Mouse (Mus musculus): ENCODE data around the gene Mrpl57.
"Not testable (repeated sequence)": the region's sequence is repeated elsewhere in the genome, so short reads cannot be mapped to it uniquely, and the experiment has no call there.

Gene Mrpl57

GRCm38 (mm10) chr14:57808558-57808957 lies 17.5 kb upstream of the Mrpl57 start:
- no peaks in the 10 kb centered on the region for H3K27me3 ChIP-seq (ENCODE audit: insufficient read depth, low read length)
- H3K9me3 ChIP-seq (ENCODE audit: low read length): no peaks in the 10 kb centered on the region
- H3K4me3 ChIP-seq (replicated peaks; ENCODE audit: low read length): no peak overlapping the region
- peaks cover 51% of the 10 kb centered on the region for H3K4me1 ChIP-seq (replicated peaks; ENCODE audit: low read depth, low read length)
- peaks cover 100% of the 10 kb centered on the region for H3K36me3 ChIP-seq (ENCODE audit: insufficient read depth, low read length)
- TF ChIP-seq CTCF (conservative IDR thresholded peaks at IDR 0.05; ENCODE audit: low read length) (peak; percentile 69), NANOG (IDR thresholded peaks at IDR 0.05; ENCODE audit: borderline replicate concordance, low read length) (no peak)

GRCm38 (mm10) chr14:57810886-57811285 lies 15.1 kb upstream of the Mrpl57 start:
- no peaks in the 10 kb centered on the region for H3K27me3 ChIP-seq (ENCODE audit: insufficient read depth, low read length)
- H3K36me3 ChIP-seq (ENCODE audit: insufficient read depth, low read length): peaks cover 100% of the 10 kb centered on the region
- TF ChIP-seq CTCF (conservative IDR thresholded peaks at IDR 0.05; ENCODE audit: low read length) (no peak), POU5F1 (IDR thresholded peaks at IDR 0.05; ENCODE audit: borderline replicate concordance, low read length) (no peak), NANOG (IDR thresholded peaks at IDR 0.05; ENCODE audit: borderline replicate concordance, low read length) (no peak)
- H3K9me3 ChIP-seq (ENCODE audit: low read length): no peaks in the 10 kb centered on the region
- no peak overlapping the region for H3K4me3 ChIP-seq (replicated peaks; ENCODE audit: low read length)
- peaks cover 60% of the 10 kb centered on the region for H3K4me1 ChIP-seq (replicated peaks; ENCODE audit: low read depth, low read length)

GRCm38 (mm10) chr14:57811844-57812243 lies 14.2 kb upstream of the Mrpl57 start:
- TF ChIP-seq NANOG (IDR thresholded peaks at IDR 0.05; ENCODE audit: borderline replicate concordance, low read length) (no peak), POU5F1 (IDR thresholded peaks at IDR 0.05; ENCODE audit: borderline replicate concordance, low read length) (no peak), CTCF (conservative IDR thresholded peaks at IDR 0.05; ENCODE audit: low read length) (no peak)
- H3K4me3 ChIP-seq (replicated peaks; ENCODE audit: low read length): no peak overlapping the region
- H3K36me3 ChIP-seq (ENCODE audit: insufficient read depth, low read length): peaks cover 99% of the 10 kb centered on the region
- H3K27me3 ChIP-seq (ENCODE audit: insufficient read depth, low read length): no peaks in the 10 kb centered on the region
- H3K9me3 ChIP-seq (ENCODE audit: low read length): no peaks in the 10 kb centered on the region
- H3K4me1 ChIP-seq (replicated peaks; ENCODE audit: low read depth, low read length): peaks cover 70% of the 10 kb centered on the region

- H3K4me3 ChIP-seq (replicated peaks; ENCODE audit: low read length): no peak overlapping the region
- H3K36me3 ChIP-seq (ENCODE audit: insufficient read depth, low read length): peaks cover 81% of the 10 kb centered on the region
- no peaks in the 10 kb centered on the region for H3K27me3 ChIP-seq (ENCODE audit: insufficient read depth, low read length)
- H3K4me1 ChIP-seq (replicated peaks; ENCODE audit: low read depth, low read length): peaks cover 74% of the 10 kb centered on the region
- TF ChIP-seq CTCF (conservative IDR thresholded peaks at IDR 0.05; ENCODE audit: low read length): no peak
- no peak for TF ChIP-seq NANOG (IDR thresholded peaks at IDR 0.05; ENCODE audit: borderline replicate concordance, low read length)
- TF ChIP-seq POU5F1 (IDR thresholded peaks at IDR 0.05; ENCODE audit: borderline replicate concordance, low read length): no peak
- no peaks in the 10 kb centered on the region for H3K9me3 ChIP-seq (ENCODE audit: low read length)
Measured at GRCm38 (mm10) chr14:57820839-57821238, 5.2 kb upstream of the Mrpl57 start.

GRCm38 (mm10) chr14:57827284-57827683 lies 1.2 kb downstream of the Mrpl57 start:
- TF ChIP-seq NANOG (IDR thresholded peaks at IDR 0.05; ENCODE audit: borderline replicate concordance, low read length) (no peak), POU5F1 (IDR thresholded peaks at IDR 0.05; ENCODE audit: borderline replicate concordance, low read length) (no peak), CTCF (conservative IDR thresholded peaks at IDR 0.05; ENCODE audit: low read length) (no peak)
- no peaks in the 10 kb centered on the region for H3K9me3 ChIP-seq (ENCODE audit: low read length)
- peaks cover 58% of the 10 kb centered on the region for H3K36me3 ChIP-seq (ENCODE audit: insufficient read depth, low read length)
- H3K4me3 ChIP-seq (replicated peaks; ENCODE audit: low read length): peak overlapping the region; percentile 93
- peaks cover 44% of the 10 kb centered on the region for H3K4me1 ChIP-seq (replicated peaks; ENCODE audit: low read depth, low read length)
- H3K27me3 ChIP-seq (ENCODE audit: insufficient read depth, low read length): no peaks in the 10 kb centered on the region

- Histone ChIP-seq H3K4me1 (replicated peaks; ENCODE audit: low read depth, low read length) (peaks cover 7% of the 10 kb centered on the region), H3K4me3 (replicated peaks; ENCODE audit: low read length) (no peak overlapping the region), H3K9me3 (ENCODE audit: low read length) (no peaks in the 10 kb centered on the region), H3K36me3 (ENCODE audit: insufficient read depth, low read length) (peaks cover 79% of the 10 kb centered on the region), H3K27me3 (ENCODE audit: insufficient read depth, low read length) (no peaks in the 10 kb centered on the region)
- no peak for TF ChIP-seq POU5F1 (IDR thresholded peaks at IDR 0.05; ENCODE audit: borderline replicate concordance, low read length)
- no peak for TF ChIP-seq CTCF (conservative IDR thresholded peaks at IDR 0.05; ENCODE audit: low read length)
- TF ChIP-seq NANOG (IDR thresholded peaks at IDR 0.05; ENCODE audit: borderline replicate concordance, low read length): no peak
Measured at GRCm38 (mm10) chr14:57833526-57833925, 7.5 kb downstream of the Mrpl57 start.

- H3K9me3 ChIP-seq (ENCODE audit: low read length): no peaks in the 10 kb centered on the region
- TF ChIP-seq POU5F1 (IDR thresholded peaks at IDR 0.05; ENCODE audit: borderline replicate concordance, low read length): no peak
- no peak for TF ChIP-seq CTCF (conservative IDR thresholded peaks at IDR 0.05; ENCODE audit: low read length)
- no peak for TF ChIP-seq NANOG (IDR thresholded peaks at IDR 0.05; ENCODE audit: borderline replicate concordance, low read length)
- no peak overlapping the region for H3K4me3 ChIP-seq (replicated peaks; ENCODE audit: low read length)
- H3K27me3 ChIP-seq (ENCODE audit: insufficient read depth, low read length): no peaks in the 10 kb centered on the region
- H3K4me1 ChIP-seq (replicated peaks; ENCODE audit: low read depth, low read length): peaks cover 10% of the 10 kb centered on the region
- H3K36me3 ChIP-seq (ENCODE audit: insufficient read depth, low read length): peaks cover 77% of the 10 kb centered on the region
Measured at GRCm38 (mm10) chr14:57835157-57835556, 9.1 kb downstream of the Mrpl57 start.

- TF ChIP-seq CTCF (conservative IDR thresholded peaks at IDR 0.05; ENCODE audit: low read length): no peak
- TF ChIP-seq POU5F1 (IDR thresholded peaks at IDR 0.05; ENCODE audit: borderline replicate concordance, low read length): no peak
- TF ChIP-seq NANOG (IDR thresholded peaks at IDR 0.05; ENCODE audit: borderline replicate concordance, low read length): no peak
- no peaks in the 10 kb centered on the region for H3K27me3 ChIP-seq (ENCODE audit: insufficient read depth, low read length)
- no peak overlapping the region for H3K4me3 ChIP-seq (replicated peaks; ENCODE audit: low read length)
- peaks cover 50% of the 10 kb centered on the region for H3K4me1 ChIP-seq (replicated peaks; ENCODE audit: low read depth, low read length)
- peaks cover 60% of the 10 kb centered on the region for H3K36me3 ChIP-seq (ENCODE audit: insufficient read depth, low read length)
- H3K9me3 ChIP-seq (ENCODE audit: low read length): no peaks in the 10 kb centered on the region
Measured at GRCm38 (mm10) chr14:57844535-57844934, 18.5 kb downstream of the Mrpl57 start.

- H3K9me3 ChIP-seq (ENCODE audit: low read length); H3K27me3 ChIP-seq (ENCODE audit: insufficient read depth, low read length): not testable (repeated sequence)
- H3K36me3 ChIP-seq (ENCODE audit: insufficient read depth, low read length): peaks cover 40% of the 10 kb centered on the region
- peak overlapping the region; percentile 43 for H3K4me3 ChIP-seq (replicated peaks; ENCODE audit: low read length)
- H3K4me1 ChIP-seq (replicated peaks; ENCODE audit: low read depth, low read length): peaks cover 84% of the 10 kb centered on the region
- TF ChIP-seq NANOG (IDR thresholded peaks at IDR 0.05; ENCODE audit: borderline replicate concordance, low read length): peak; percentile 37; the same call in 1 of the 2 replicates
Measured at GRCm38 (mm10) chr14:57848061-57848460, 22.0 kb downstream of the Mrpl57 start.

All from E14TG2a.4 (cell line).